Mouse (Mus musculus): ENCODE data around the gene Large1.

Large1 gene

DNA sequence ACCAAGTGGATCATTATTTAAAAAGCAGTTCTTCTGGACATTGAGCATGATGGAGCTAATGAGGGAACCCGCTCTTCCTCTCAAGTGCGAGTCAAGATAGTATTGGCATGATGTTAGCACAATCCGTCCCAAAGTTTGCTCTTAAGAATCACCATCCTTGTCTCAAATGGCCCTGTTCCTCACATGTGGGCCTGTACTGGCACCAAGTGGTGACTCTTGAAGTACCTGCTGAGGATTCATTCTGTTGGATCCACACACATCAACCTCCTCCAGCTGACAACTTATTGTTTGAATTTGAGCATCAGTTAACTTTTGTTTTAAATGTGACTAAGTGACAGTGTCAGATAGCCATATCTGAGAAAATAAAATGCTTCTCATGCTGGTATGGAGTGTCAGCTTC lies 540.6 kb downstream of the Large1 start:
- in situ Hi-C loops (cut with MboI, MseI) = no loop called here

DNA sequence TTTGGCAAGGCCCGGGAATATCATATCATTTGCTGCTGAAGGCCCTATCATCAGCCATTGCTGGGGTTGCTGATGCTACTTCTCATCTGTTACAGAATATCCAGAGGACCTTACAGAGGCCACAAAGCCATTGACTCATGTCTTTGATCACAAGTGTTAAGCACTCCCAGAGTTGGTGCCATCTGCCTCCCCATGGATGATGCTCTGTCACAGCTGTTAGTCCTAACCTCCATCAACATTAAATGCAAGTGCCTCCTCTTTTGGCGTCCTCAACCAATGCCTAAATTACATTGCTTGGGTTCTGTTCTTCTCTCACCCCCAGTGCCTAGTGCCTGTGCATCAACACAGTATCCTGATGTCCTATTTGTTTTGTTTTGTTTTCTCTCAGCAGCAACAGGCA lies 551.8 kb downstream of the Large1 start:
- in situ Hi-C loops (cut with MboI, MseI) = no loop called here

DNA sequence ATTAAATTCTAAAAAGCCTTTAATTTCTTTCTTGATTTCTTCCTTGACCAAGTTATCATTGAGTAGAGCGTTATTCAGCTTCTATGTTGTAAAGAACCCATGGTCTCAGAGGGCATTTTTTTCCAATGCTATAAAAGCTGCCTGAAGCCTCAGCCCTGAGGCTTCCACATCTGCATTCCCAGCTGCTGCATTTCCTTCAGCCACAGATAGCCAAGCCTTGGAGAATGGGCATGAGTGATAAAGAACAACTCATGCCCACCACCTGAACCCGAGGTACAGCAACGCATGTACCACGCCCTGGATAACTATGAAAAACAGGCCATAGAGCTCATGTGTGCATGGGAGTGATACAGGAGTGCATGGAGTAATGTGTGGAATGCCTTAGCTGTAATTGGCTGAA lies 572.7 kb downstream of the Large1 start:
- in situ Hi-C loops (cut with MboI, MseI) = no loop called here

DNA sequence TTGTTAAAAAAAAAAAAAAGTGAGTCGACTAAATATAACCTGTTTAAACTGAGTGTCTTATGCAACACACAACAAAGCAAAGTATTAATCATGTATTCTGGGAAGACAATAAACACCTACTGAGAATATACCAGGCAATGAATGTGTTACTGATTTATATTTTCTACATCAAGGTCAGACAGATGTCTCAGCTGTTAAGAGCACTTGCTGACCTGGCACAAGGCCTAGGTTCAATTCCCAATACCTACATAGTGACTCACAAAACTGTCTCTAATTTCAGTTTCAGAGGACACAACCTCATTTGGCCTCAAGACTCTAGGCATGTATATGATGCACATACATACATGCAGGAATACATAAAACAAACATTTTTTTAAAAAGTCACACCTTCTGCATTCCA lies 575.5 kb downstream of the Large1 start:
- in situ Hi-C loops (cut with MboI, MseI) = no loop called here

DNA sequence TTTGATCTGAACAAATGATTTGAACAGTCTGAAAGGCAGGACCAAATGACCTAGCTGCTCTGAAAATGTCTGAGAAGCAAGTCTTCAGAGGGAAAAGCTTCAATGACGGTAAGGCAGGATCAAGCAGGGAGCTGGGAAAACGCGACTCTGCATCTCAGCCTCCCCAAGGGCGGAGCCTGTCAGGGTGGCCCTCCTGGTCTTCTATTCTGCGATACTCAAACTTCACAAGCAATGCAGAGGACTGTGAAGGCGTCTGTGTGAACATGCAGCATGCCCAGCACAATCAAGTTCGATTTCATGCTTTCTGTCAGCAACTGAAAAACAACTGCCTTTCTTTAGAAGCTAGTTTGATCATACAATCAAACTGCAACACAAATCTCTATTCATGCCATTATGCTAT lies 586.6 kb downstream of the Large1 start:
- in situ Hi-C loops (cut with MboI, MseI) = no loop called here

DNA sequence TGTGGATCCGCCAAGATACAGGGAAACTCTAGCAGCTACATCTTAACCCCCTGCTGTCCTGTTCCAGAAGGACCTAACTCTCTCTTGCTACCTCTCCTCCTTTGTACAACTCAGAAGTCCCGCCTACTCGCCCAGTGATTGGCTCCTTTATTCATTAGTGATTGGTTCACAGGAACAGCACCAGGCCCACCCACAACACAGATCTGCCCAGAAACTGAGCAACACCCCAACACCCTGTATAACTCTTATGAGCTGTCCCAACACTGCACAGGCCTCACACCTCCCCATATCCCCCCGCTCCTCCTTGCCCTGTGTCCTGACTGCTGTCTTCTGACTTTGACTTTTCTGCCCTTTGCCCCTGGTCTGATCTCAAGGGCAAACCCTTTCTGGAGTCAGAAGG lies 587.6 kb downstream of the Large1 start:
- in situ Hi-C loops (cut with MboI, MseI) = no loop called here
